ENCODE assay signal across 20 mouse cellular contexts in the genomic region with DNA sequence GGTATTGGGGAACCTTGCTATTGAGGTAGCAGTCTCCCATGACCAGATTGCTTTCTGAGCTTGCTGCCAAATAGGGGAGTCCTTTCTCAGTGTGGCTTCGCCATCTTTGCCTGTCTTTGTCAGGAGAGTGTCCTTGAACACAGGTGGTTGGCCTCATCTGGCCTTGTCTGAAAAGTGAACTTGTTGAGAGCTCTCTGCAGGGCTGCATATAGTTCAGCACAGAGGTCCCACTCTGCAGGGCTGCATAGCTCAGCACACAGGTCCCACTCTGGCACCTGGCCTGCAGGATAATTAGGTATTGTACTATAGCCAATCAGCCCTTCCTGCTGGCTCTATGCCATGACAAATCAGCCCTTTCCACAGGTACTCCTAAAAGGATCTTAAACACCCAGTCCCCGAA. TPM values are rescaled to one million over a fixed set of nuclear protein-coding genes. Genes with fewer than 3 reads are reported as not detected.
"Had no signal": no experiment of that assay in that cellular context is flagged by ENCODE, and none has a peak within 500 bp of the region (broad histone marks: within the 10 kb centered on the region; RNA-seq: fewer than 3 reads in every experiment).

No protein-coding gene starts in this region.

- DNase-seq: kidney, adult 9 months; kidney, postnatal 36 days; layer of hippocampus, adult 9-11 months; layer of hippocampus, postnatal 36 days; lung, adult 18-20 months; lung, postnatal 4 days; midbrain, embryonic 14.5 days; right cerebral cortex, adult 18-20 months; right cerebral cortex, postnatal 25 days; thymus, adult 18-20 months; thymus, postnatal 14 days had no signal

- H3K4me1 ChIP-seq: midbrain, embryonic 10.5 days; neural tube, embryonic 15.5 days had no signal

- H3K27me3 ChIP-seq: limb, embryonic 12.5 days; neural tube, embryonic 15.5 days had no signal

- H3K4me3 ChIP-seq: limb, embryonic 12.5 days; midbrain, embryonic 10.5 days; myocyte; neural tube, embryonic 15.5 days had no signal

- H3K36me3 ChIP-seq: limb, embryonic 12.5 days; midbrain, embryonic 10.5 days; neural tube, embryonic 15.5 days had no signal

- H3K27ac ChIP-seq: kidney, postnatal 0 days; limb, embryonic 12.5 days; liver, embryonic 14.5 days; midbrain, embryonic 10.5 days; neural tube, embryonic 15.5 days had no signal

- H3K4me2 ChIP-seq: limb, embryonic 12.5 days; neural tube, embryonic 15.5 days had no signal

- H3K9me3 ChIP-seq: limb, embryonic 12.5 days; midbrain, embryonic 10.5 days; neural tube, embryonic 15.5 days had no signal

- H3K9ac ChIP-seq: limb, embryonic 12.5 days; liver, embryonic 14.5 days; neural tube, embryonic 15.5 days had no signal

RNA-seq across cellular contexts. Expression of a gene that starts 5.3 kb away (rescaled TPM):
- total RNA-seq: megakaryocyte, adult 5-6 weeks had no signal
- polyA plus RNA-seq: limb, embryonic 12.5 days; midbrain, embryonic 10.5 days; myocyte; neural tube, embryonic 11.5 days; small intestine, adult 2 months had no signal
